Mouse (Mus musculus) heart, adult 2 months (tissue): ENCODE measurements around the gene Smpd1.

Source experiments
- CTCF ChIP-seq: fragments of 200-600 bp; IDR thresholded peaks from 2 replicates; pipeline ENCODE4 v1.8.1; 2022; ENCODE audit warnings: antibody characterized with exemption, mild to moderate bottlenecking, moderate library complexity
- EP300 ChIP-seq: fragments of 200-500 bp; IDR thresholded peaks from 2 replicates; pipeline ENCODE4 v1.6.1; 2011; ENCODE audit warnings: low read depth, low read length, control low read depth; ENCODE audit not compliant: insufficient read depth
- POLR2A ChIP-seq: fragments of 200-500 bp; IDR thresholded peaks from 2 replicates; pipeline ENCODE4 v1.6.1; 2011; ENCODE audit warnings: mild to moderate bottlenecking, low read depth, low read length, control low read depth; ENCODE audit not compliant: insufficient read depth

DNA sequence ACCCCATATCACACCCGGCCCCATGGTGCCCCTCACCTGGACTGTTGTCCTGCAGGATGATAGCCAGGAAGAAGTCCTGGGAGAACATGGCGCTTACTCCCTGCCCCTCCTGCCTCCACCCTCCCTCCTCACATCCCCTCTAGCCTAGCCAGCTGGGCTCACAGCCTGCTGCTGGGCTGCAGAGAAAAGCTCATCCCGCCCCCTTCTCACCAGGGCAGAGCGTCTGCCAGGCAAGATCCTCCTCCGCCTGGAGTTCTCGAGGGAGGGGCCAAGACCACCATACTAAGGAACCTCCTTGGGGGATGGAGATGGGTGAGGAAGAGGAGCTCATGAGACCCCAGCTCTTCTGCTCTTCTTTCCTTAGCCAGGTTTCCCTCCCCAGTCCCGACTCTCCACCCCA, 14.4 kb downstream of the Smpd1 start:
- TF ChIP-seq POLR2A (no peak), CTCF (no peak), EP300 (no peak)
